ENCODE assay signal across 12 mouse cellular contexts in genomic region chr4:48734854-48735564, GRCm38 (mm10).
DNase-seq lines count a peak whose midpoint lies in the region; ATAC-seq lines count a peak whose summit lies in the region.
"Had no signal": no experiment of that assay in that cellular context is flagged by ENCODE, and none has a peak within 500 bp of the region (broad histone marks: within the 10 kb centered on the region; RNA-seq: fewer than 3 reads in every experiment).

No protein-coding gene starts in this region.

- peak; percentile 24 for ATAC-seq in megakaryocyte, adult 5-6 weeks (ENCODE audit: poor library complexity, severe bottlenecking)

- intact Hi-C loops in gastrocnemius, postnatal 14 days (cut with DNase I; ENCODE audit: low total_unique reads), result no loop called here
- intact Hi-C loops in left cerebral cortex, postnatal 14 days (cut with DNase I), result no loop called here

- DNase-seq in gastrocnemius, postnatal 14 days, result peak; percentile 31
- DNase-seq in gastrocnemius, adult 8-10 months (ENCODE audit: low spot score in 2 of 2), result no peak
- DNase-seq in kidney, postnatal 10 days, result peak; percentile 17
- no peak for DNase-seq in kidney, adult 18-20 months
- DNase-seq in NIH3T3 (ENCODE audit: low read depth), result peak; percentile 29
- DNase-seq in left cerebral cortex, postnatal 14 days (ENCODE audit: low spot score in 2 of 2), result no peak
- no peak for DNase-seq in cerebellum, adult 11-12 months
- DNase-seq: adrenal gland, adult 2 months; gastrocnemius, adult 2 months; right cerebral cortex, postnatal 25 days; thymus, postnatal 25 days had no signal

Comparison
In these comparisons a context has a peak if more than half of its experiments do, and no peak if none do; other contexts are left out.
1. DNase-seq: peak in gastrocnemius, postnatal 14 days (single experiment), kidney, postnatal 10 days (single experiment) and NIH3T3 (single experiment); none in gastrocnemius, adult 8-10 months (0 of 2), kidney, adult 18-20 months (single experiment), left cerebral cortex, postnatal 14 days (0 of 2) and cerebellum, adult 11-12 months (single experiment).